Mouse (Mus musculus) neural tube, embryonic 14.5 days (tissue): ENCODE measurements around the gene Cbr1. TPM values are rescaled to one million over a fixed set of nuclear protein-coding genes. Genes with fewer than 3 reads are reported as not detected.
"Not testable (repeated sequence)": the region's sequence is repeated elsewhere in the genome, so short reads cannot be mapped to it uniquely, and the experiment has no call there.

Source experiments
- ATAC-seq: fragments of 200-750 bp; cut with Nextera tagmentation; 2 replicates; pipeline ENCODE4 v1.8.0; 2017; ENCODE audit warnings: low read depth, mild to moderate bottlenecking, moderate TSS enrichment, moderate library complexity
- H3K27ac ChIP-seq: fragments of 300-500 bp; sonication (generic); 2 replicates; pipeline ENCODE4 v1.5.1; 2014; ENCODE audit warnings: low read depth, mild to moderate bottlenecking, control low read depth, low read length, moderate library complexity, mixed read lengths
- H3K27me3 ChIP-seq: fragments of 300-500 bp; sonication (generic); 2 replicates; pipeline ENCODE4 v1.6.1; 2014; ENCODE audit warnings: low read length; ENCODE audit not compliant: control insufficient read depth, insufficient read depth
- H3K36me3 ChIP-seq: fragments of 300-500 bp; sonication (generic); 2 replicates; pipeline ENCODE4 v1.6.1; 2014; ENCODE audit warnings: low read length, mixed read lengths; ENCODE audit not compliant: control insufficient read depth, insufficient read depth
- H3K4me1 ChIP-seq: fragments of 300-500 bp; sonication (generic); 2 replicates; pipeline ENCODE4 v1.6.1; 2014; ENCODE audit warnings: low read length; ENCODE audit not compliant: control insufficient read depth, insufficient read depth
- H3K4me2 ChIP-seq: fragments of 300-500 bp; sonication (generic); 2 replicates; pipeline ENCODE4 v1.6.1; 2014; ENCODE audit warnings: mild to moderate bottlenecking, low read depth, low read length, control low read depth
- H3K4me3 ChIP-seq: fragments of 300-500 bp; sonication (generic); 2 replicates; pipeline ENCODE4 v1.5.1; 2014; ENCODE audit warnings: low read depth, low read length, control low read depth, mixed read lengths
- H3K9ac ChIP-seq: fragments of 300-500 bp; sonication (generic); replicated peaks from 2 replicates; pipeline ENCODE4 v1.6.1; 2014; ENCODE audit warnings: low read depth, mild to moderate bottlenecking, control low read depth, low read length, mixed read lengths
- H3K9me3 ChIP-seq: fragments of 300-500 bp; sonication (generic); 2 replicates; pipeline ENCODE4 v1.6.1; 2016; ENCODE audit warnings: low read length; ENCODE audit not compliant: control insufficient read depth
- WGBS: fragments of 180-500 bp; shearing (Covaris S2); extraction: QIAGEN DNeasy Blood & Tissue Kit; methylation state at CpG from one replicate; pipeline ENCODE4 v1.1.7; 2014; 5-methylcytosine and 5-hydroxymethylcytosine counted together
- polyA plus RNA-seq: library from polyadenylated mRNA; unstranded; fragments of >200 nt; fragmentation: Nextera tagmentation; extraction: Ambion mirVana; gene quantifications from 2 replicates; pipeline ENCODE4 v1.2.1, GENCODE M21; 2014

The Cbr1 gene
- polyA plus RNA-seq, 1 experiment from 2014 or later = 143 TPM

DNA sequence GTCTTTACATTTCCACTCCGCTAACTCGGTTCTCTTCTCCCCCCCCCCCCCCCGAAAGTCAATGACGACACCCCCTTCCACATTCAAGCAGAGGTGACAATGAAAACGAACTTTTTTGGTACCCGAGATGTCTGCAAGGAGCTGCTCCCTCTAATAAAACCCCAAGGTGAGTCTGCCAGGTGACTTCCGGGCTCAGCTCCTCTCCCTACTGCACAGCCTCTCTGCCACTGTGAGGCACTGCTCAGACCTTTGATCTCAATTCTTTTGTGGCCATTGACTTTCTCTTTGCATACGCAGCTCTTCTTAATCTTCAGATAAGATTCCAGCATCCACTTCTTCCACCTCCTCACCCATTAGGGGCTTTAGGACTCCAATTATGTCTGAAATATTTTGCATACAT, 3.1 kb downstream of the Cbr1 start:
- Histone ChIP-seq H3K27me3 (no peaks in the 10 kb centered on the region), H3K27ac (no peak overlapping the region), H3K4me3 (peak overlapping the region; percentile 67; the same call in 1 of the 2 replicates), H3K9ac (peak overlapping the region; percentile 68; the same call in 1 of the 2 replicates), H3K9me3 (no peaks in the 10 kb centered on the region), H3K36me3 (no peaks in the 10 kb centered on the region), H3K4me2 (peak overlapping the region; percentile 80), H3K4me1 (peaks cover 7% of the 10 kb centered on the region)
- 72% methylated on average over 8 of the region's 8 CpGs for WGBS
- no peak for ATAC-seq

DNA sequence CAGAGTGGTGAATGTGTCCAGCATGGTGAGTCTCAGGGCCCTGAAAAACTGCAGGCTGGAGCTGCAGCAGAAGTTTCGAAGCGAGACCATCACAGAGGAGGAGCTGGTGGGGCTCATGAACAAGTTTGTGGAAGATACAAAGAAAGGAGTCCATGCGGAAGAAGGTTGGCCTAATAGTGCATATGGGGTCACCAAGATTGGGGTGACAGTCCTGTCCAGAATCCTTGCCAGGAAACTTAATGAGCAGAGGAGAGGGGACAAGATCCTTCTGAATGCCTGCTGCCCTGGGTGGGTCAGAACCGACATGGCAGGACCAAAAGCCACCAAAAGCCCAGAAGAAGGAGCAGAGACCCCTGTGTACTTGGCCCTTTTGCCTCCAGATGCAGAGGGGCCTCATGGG, 4.1 kb downstream of the Cbr1 start:
- 99% methylated on average over 4 of the region's 4 CpGs for WGBS
- H3K36me3 ChIP-seq = no peaks in the 10 kb centered on the region
- no peaks in the 10 kb centered on the region for H3K27me3 ChIP-seq
- no peak overlapping the region for H3K27ac ChIP-seq
- no peak overlapping the region for H3K4me3 ChIP-seq
- ATAC-seq = no peak
- no peak overlapping the region for H3K4me2 ChIP-seq
- no peak overlapping the region for H3K9ac ChIP-seq
- H3K9me3 ChIP-seq = no peaks in the 10 kb centered on the region
- peaks cover 7% of the 10 kb centered on the region for H3K4me1 ChIP-seq

DNA sequence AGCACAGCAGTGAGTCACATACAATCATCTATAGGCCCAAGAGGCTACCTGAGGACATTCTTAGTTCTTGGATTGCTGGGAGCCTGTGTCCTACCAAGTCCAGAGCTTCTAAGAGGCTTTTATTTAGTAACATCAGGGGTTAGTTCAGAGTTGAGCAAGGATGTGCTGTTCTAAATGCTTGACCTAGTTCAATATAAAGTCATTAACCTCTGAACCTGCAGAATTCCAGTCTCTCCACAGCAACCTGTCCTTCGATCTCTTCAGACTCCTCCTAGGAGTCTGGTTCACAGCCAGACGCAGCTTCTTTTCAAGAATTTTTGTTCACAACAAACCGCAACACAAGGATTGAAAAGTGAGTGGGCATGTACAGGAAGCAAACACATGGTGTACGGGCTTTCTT, 5.3 kb downstream of the Cbr1 start:
- Histone ChIP-seq H3K9ac (no peak overlapping the region), H3K27me3 (no peaks in the 10 kb centered on the region), H3K36me3 (no peaks in the 10 kb centered on the region), H3K4me1 (peaks cover 7% of the 10 kb centered on the region), H3K27ac (no peak overlapping the region), H3K4me3 (no peak overlapping the region), H3K4me2 (no peak overlapping the region), H3K9me3 (no peaks in the 10 kb centered on the region)
- WGBS = 97% methylated on average over 4 of the region's 4 CpGs
- no peak for ATAC-seq

DNA sequence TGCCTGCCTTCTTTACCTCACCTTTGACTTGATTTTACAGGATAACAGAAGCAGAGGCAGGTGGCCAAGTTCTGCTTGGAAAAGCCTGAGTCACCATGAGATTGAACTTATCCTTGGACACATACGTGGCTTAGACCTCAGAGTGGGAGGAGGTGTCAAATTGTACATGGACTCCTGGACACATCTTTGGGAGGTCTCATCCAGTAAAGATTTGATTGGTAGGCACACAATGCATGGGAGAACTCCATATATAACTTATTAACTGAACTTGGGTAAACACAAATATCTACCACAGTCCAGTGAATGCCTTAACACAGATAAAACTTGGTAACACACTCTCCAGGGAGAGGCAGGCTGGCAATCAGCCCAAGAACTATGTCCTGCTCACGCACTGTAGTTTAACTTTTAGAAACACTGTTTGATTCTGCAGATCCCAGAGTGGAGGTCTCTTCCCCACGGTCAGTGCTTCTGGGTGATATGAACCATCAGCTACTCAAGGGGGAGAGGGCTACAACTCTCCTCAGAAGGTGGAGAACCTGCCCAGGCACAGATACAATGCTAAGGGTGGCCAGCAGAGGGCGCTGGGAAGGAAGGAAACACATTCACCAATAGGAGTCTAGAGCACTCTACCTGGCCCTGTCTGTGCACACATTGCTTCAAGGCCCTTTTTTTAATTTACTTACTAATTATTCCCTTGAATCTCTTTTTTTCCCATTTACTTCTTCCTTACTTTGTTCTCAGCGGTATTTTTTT, 9.6 kb downstream of the Cbr1 start:
- Histone ChIP-seq H3K27me3 (no peaks in the 10 kb centered on the region), H3K4me2 (no peak overlapping the region), H3K9me3 (no peaks in the 10 kb centered on the region), H3K9ac (no peak overlapping the region), H3K36me3 (no peaks in the 10 kb centered on the region), H3K4me1 (no peaks in the 10 kb centered on the region), H3K27ac (no peak overlapping the region), H3K4me3 (no peak overlapping the region)
- WGBS = 33% methylated on average over 5 of the region's 5 CpGs
- ATAC-seq = no peak

DNA sequence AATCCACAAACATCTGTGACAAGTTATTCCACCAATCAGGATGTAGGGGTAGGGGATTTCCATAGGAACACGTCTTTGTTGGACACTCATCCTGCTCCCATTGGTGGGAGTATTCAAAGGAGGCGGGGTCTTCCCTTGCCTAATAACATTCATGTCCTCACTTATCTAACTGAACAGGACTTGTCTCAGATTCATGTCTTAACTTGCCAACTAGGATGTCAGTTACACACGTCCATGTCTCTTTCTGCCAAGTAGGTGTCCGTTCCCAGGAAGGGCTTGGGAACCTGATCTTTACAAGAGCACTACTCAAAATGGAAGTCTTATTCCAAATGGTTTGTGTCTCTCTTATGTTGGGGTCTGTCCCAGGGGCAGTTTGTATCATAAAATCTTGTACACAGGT, 18.1 kb downstream of the Cbr1 start:
- H3K4me1 ChIP-seq, H3K36me3 ChIP-seq, H3K4me3 ChIP-seq, H3K9ac ChIP-seq, H3K27me3 ChIP-seq, ATAC-seq, H3K4me2 ChIP-seq, H3K27ac ChIP-seq, H3K9me3 ChIP-seq: not testable (repeated sequence)
- 93% methylated on average over 4 of the region's 4 CpGs for WGBS

DNA sequence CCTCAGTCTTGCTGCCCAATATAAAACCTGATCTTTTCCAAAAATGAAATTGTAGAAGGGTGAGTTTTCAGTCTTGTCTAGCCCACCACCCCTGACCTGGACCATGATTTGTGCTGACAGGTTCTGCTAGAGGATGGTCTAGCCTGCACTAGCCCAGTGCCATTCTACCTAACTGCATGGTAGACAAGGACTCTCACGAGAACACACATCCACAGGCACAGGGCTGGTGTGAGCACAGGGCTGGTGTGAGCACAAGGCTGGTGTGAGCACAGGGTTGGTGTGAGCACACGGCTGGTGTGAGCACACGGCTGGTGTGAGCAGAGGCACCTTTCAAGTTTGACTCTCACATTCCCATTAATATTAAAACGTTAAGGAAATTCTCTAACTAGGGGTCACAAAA, 19.0 kb downstream of the Cbr1 start:
- Histone ChIP-seq H3K27me3 (no peaks in the 10 kb centered on the region), H3K36me3 (no peaks in the 10 kb centered on the region), H3K9me3 (no peaks in the 10 kb centered on the region), H3K4me3 (no peak overlapping the region), H3K4me2 (no peak overlapping the region), H3K27ac (no peak overlapping the region), H3K4me1 (no peaks in the 10 kb centered on the region), H3K9ac (no peak overlapping the region)
- WGBS = 78% methylated on average over 4 of the region's 4 CpGs
- no peak for ATAC-seq

DNA sequence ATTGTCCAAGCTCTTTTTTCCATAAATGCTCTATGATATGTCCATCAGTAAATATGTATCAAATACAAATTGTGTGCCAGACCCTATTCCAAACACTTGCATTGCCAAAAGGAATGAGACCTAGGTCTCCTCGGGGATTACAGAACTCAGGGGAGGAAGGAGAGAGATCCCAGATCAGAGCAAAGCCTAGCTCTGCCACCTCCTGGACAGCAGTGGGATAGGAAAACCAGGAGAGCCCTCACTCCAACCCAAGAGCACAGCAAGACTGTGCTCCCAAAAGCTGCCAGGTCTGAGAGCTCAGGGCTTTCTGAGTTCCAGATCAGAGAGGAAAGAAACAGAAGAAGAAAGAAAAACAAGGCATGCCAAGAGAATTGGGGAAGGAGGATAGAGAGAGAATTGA, 21.1 kb downstream of the Cbr1 start:
- Histone ChIP-seq H3K9ac (no peak overlapping the region), H3K9me3 (no peaks in the 10 kb centered on the region), H3K4me2 (no peak overlapping the region), H3K4me3 (no peak overlapping the region), H3K36me3 (no peaks in the 10 kb centered on the region), H3K4me1 (no peaks in the 10 kb centered on the region), H3K27me3 (no peaks in the 10 kb centered on the region), H3K27ac (no peak overlapping the region)
- no peak for ATAC-seq
- WGBS = 25% methylated on average over 1 of the region's 1 CpGs

DNA sequence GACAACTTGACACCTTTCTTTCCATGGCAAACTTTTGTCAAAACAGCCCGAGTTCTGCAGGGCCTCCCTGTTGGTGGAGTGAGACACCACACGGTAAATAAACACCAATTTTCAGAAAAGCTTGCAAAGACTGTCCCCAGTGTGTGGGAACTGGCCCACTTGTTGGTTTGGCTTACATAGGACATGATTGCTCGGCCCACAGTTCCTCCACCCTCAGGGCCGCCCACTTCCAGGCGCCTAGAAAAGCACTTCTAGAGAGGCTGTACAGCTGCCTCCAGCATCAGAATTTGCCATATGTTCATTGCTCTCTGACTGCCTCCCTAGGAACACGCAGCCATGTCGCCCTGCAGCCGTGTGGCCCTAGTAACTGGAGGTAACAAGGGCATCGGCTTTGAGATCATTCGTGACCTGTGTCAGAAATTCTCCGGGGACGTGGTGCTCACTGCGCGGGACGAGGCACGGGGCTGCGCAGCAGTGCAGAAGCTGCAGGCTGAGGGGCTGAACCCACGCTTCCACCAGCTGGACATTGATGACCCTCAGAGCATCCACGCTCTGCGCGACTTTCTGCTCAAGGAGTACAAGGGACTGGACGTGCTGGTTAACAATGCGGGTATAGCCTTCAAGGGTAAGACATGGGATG, 22.2 kb downstream of the Cbr1 start, which contains the start of gene Gm5678:
Gene Gm5678, plus strand, starts transcription at position 337 of the 640 bp plus-strand sequence.
- ATAC-seq = no peak
- Histone ChIP-seq H3K36me3 (no peaks in the 10 kb centered on the region), H3K4me1 (no peaks in the 10 kb centered on the region), H3K9me3 (no peaks in the 10 kb centered on the region), H3K4me3 (no peak within 1 kb of the TSS), H3K9ac (no peak within 1 kb of the TSS), H3K27me3 (no peaks in the 10 kb centered on the region), H3K4me2 (no peak within 1 kb of the TSS), H3K27ac (no peak within 1 kb of the TSS)
- 83% methylated on average over 23 of the region's 23 CpGs for WGBS

DNA sequence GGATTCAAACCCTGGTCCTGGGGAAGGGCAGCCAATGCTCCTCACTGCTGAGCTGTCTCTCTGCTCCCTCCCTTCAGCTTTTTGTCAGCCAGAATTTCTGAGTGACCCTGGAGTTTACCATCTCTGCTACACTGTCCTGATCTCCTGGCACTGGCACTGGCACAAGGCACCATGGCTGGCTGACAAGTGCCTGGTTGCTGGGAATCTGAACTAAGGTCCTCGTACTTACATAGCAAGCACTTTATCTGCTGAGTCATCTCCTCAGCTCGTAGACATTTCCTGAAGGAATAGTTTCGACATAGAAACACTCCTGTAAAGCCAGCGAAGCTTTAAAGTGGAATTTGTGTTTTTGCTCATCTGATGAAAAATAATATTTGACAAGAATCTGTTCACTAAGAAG, 38.4 kb downstream of the Cbr1 start:
- H3K36me3 ChIP-seq = no peaks in the 10 kb centered on the region
- H3K27ac ChIP-seq = no peak overlapping the region
- no peak overlapping the region for H3K4me2 ChIP-seq
- WGBS = 88% methylated on average over 4 of the region's 4 CpGs
- H3K9me3 ChIP-seq = no peaks in the 10 kb centered on the region
- H3K9ac ChIP-seq = no peak overlapping the region
- no peaks in the 10 kb centered on the region for H3K4me1 ChIP-seq
- no peak overlapping the region for H3K4me3 ChIP-seq
- H3K27me3 ChIP-seq = no peaks in the 10 kb centered on the region
- ATAC-seq = no peak
